Mouse (Mus musculus) R1 (cell line): Measurements from ENCODE around the gene Vamp2.

Experiments used
- DNase-seq: peaks from one replicate; pipeline ENCODE4 v3.0.0-alpha.2; 2018; ENCODE audit warnings: low read depth, low spot score

Gene Vamp2

GRCm38 (mm10) chr11:69064259-69065133 is 23.8 kb upstream of the Vamp2 start:
- DNase-seq = no peak

DNA sequence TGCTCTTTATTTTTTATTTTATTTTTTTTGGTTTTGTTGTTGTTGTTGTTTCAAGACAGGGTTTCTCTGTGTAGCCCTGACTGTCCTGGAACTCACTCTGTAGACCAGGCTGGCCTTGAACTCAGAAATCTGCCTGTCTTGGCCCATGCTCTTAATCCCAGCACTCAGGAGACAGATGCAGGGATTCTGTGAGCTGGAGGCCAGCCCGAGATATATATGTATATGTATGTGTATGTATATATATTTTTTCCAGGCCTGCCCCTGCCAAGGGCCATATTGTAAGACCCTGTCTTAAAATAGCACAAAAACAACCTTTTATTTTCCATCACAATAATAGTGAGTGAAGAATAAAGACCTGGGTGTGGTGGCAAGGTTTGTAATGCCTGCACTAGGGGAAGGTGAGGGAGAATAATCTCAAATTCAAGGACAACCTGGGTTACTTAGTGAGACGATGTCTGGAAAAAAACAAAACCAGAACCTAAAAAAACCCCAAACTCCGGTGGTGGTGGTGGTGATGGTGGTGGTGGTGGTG is 22.8 kb upstream of the Vamp2 start:
- no peak for DNase-seq

DNA sequence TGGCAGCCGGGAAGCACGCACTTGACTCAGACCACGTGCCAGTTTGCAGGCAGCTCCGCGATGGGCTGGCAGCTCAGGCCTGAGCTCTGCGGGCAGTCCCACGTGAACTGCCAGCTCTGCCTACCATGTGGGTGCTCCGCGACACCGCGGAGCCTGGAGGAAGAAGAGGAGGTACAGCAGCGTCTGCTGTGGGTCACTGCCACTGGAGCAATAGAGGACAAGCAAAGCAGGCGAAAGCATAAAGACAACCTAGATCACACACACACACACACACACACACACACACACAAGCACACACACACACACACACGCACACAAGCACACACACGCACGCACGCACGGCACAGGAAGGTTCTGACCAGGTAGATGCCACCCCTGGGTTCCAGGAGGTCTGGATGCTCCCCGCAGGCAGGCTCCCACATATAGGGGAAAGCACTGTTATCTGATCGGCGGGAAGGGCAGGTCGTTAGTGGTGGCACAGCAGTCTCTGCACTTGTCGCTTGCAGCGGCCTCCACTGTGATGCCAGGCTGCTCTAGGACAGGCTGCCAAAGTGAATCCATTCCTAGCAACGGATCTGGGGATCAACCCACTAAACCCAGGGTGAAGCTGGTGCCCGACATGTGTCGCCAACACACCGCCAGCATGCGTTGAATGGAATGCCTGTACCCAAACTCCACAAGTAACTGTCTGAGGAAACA is 22.0 kb upstream of the Vamp2 start:
- peak; percentile 57 for DNase-seq

GRCm38 (mm10) chr11:69066956-69067355 is 21.3 kb upstream of the Vamp2 start:
- DNase-seq = peak; percentile 91

DNA sequence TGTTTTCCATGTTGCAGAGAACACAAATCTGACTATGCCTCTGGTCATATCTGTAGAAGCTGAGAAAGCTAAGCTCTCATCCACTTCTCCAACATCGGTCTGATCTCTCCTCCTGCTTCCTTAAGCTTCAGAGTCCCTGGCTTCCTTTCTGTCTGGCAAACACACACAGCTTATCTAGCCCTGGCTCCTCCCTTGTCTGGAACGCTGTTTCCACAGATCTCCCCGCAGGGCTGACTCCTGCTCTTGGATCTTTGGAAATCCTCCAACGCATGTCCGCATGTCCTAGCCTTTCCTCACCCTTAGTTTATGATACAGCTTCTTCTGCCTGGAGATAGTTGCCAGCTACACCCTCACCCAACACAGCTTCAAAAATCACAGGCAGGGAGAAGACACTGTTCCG is 20.7 kb upstream of the Vamp2 start:
- DNase-seq = no peak

DNA sequence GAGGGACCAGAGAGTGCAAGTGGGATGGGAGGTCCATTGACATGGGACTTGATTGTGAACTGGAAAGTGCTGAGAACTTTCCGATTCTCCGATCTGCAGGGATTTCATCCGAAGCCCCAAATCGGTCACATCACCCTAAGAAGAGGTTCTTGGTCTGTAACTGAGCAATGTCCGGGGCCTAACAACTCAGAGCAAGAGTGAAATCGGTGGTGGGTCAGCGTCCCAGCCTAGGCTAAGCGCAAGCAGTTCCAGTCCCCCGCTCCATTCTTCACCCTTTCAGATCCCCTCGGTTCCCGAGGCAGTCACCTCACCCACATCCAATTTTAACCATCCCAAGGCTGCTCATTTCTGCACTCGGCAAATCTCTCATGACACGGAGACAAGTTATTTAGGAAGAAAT is 18.2 kb upstream of the Vamp2 start:
- DNase-seq = no peak

- peak; percentile 96 for DNase-seq
Measured at GRCm38 (mm10) chr11:69070590-69071222, 17.6 kb upstream of the Vamp2 start, which contains the start of gene Tmem107. Gene Tmem107 (plus strand): TSS chr11:69070806.

DNA sequence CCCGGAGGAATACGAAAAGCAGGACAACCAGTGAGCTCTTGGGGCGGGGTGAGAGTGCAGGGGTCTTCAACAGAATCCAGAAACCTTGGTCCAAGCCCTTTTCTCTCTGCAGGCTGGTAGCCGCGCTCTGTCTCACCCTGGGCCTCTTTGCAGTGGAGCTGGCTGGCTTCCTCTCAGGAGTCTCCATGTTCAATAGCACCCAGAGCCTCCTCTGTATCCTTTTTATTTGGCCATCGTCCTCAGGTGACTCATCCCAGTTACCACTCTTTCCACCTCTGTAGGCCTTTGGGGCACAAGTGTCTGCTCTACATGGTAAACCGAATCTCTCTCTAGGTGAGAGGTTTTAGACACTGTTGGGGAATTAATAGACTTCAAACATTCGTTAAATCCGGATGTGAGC is 17.0 kb upstream of the Vamp2 start:
- no peak for DNase-seq

GRCm38 (mm10) chr11:69072234-69072633 is 16.1 kb upstream of the Vamp2 start:
- DNase-seq = no peak

- no peak for DNase-seq
Measured at GRCm38 (mm10) chr11:69072666-69073064, 15.6 kb upstream of the Vamp2 start.

- peak; percentile 99 for DNase-seq
Measured at GRCm38 (mm10) chr11:69073065-69073888, 15.0 kb upstream of the Vamp2 start.

GRCm38 (mm10) chr11:69073951-69074775 is 14.1 kb upstream of the Vamp2 start:
- no peak for DNase-seq

GRCm38 (mm10) chr11:69074776-69075069 is 13.6 kb upstream of the Vamp2 start:
- no peak for DNase-seq

GRCm38 (mm10) chr11:69075764-69076479 is 12.4 kb upstream of the Vamp2 start:
- peak; percentile 89 for DNase-seq

- no peak for DNase-seq
Measured at GRCm38 (mm10) chr11:69076572-69076971, 11.7 kb upstream of the Vamp2 start.

DNA sequence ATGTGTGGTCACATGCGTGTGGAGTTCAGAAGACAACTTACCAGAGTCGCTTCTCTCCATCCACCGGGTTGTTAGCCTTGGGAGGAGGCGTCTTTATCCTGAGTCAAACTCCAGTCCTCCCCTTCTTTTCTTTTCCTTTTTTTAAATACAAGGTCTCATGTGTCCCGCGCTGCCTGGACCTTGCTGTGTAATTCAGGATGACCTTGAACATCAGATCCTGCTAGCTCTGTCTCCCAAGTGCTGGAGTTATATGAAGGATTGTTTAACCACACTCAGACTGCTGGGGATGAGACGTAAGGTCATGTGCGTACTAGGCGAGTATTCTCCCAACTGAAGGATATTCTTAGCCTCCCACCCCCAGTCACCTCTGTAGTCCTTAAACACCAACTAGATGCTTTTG is 11.0 kb upstream of the Vamp2 start:
- DNase-seq = no peak

GRCm38 (mm10) chr11:69078041-69078440 is 10.2 kb upstream of the Vamp2 start:
- no peak for DNase-seq

DNA sequence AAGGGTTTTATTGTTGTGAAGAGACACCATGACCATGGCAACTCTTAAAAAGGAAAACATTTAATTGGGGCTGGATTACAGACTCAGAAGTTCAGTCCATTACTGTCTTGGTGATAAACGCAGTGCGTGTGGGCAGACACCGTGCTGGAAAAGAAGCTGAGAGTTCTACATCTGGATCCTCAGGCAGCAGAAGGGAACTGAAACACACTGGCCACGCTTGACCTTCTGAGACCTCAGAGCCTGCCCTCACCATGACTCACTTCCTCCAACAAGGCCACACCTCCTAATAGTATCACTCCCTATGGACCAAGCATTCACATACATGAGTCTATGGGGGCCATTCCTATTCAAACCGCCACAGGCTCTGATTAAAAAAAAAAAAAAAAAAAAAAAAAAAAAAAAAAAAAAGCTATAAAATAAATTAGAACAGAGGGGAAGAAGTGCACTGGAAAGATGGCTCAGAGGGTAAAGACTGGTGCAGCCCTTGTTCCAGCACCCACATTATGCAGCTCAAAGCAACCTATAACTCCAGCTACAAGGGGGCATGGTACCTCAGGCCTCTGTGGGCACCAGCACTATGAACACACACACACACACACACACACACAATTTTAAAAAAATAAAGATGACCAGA is 9.4 kb upstream of the Vamp2 start:
- DNase-seq = no peak

DNA sequence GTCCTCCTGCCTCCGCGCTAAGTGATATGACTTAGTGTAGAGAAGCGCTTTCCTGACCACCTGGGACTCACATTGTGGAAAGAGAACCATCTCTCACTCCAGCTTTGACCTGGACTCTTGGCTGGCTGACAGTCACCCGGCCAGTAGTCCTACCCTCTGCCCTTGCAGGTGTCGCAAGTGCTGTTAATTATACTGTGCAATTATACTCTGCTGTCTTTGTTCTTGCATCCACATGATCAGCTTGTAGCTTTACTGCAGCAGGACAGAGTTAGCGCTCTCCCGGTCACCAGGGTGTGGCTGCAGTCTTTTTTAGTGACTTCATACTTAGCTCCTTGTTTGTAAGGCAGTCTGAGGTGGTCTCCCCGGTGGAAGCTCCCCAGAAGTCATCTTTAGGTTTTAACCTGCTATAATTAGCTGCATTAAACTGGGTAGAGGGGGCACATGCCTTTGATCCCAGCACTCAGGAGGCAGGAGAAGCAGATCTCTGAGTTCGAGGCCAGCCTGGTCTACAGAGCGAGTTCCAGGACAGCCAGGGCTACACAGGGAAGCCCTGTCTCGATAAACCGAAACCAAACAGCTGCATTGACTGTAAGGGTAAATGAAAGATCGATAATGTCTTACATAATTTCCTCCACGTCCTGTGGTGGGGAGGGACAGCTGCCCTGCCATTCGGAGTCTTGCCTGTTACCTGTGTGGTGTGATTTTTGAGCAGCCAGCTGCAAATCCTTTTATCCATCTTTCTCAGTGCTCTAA is 8.0 kb upstream of the Vamp2 start:
- DNase-seq = no peak
